Mouse (Mus musculus) cerebellum, adult (tissue): ENCODE data around the gene Nfkbid.
"Not testable (repeated sequence)": the region's sequence is repeated elsewhere in the genome, so short reads cannot be mapped to it uniquely, and the experiment has no call there.

Source experiments
- ATAC-seq: cut with Nextera tagmentation; 2 replicates; pipeline ENCODE4 v1.9.2; 2017; ENCODE audit warnings: mild to moderate bottlenecking, moderate library complexity, mixed read lengths; ENCODE audit not compliant: insufficient number of reproducible peaks, low FRiP score, low TSS enrichment

Gene Nfkbid

DNA sequence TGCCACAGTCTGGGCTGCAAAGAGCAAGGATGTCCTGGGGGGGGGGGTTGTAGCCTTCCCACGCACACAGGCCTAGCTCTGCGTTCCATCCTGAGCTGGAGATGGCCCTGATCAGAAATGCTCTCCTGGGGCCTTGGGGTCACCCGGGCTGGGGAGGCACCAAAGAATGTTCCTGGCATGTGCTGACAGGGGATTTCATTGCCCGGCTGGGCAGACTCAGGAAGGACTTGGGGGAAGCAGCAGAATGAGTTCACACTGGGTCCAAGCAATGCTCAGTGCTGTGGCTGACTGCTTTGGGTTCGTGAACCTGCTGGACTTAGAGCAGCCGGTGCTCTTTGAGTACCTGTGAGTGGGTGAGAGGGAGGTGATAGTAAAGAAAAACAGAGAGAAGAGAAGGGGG is 38.0 kb downstream of the Nfkbid start:
- ATAC-seq: no peak

DNA sequence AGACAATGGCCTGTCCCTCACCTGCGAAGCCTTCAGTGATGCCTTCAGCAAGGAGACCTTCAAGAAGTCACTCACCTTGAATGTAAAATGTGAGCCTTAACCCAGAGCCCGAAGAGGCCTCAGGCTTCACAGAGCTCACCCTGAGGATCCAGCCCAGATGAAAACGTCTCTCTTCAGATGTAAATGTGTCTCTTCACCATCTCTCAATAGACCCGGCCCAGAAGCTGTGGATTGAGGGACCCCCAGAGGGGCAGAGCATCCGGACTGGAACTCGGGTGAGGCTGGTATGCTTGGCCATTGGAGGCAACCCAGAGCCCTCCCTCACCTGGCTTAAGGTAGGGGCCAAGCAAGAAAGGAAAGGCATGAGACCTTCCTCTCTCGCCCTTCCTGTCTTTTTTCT is 42.0 kb downstream of the Nfkbid start:
- no peak for ATAC-seq

DNA sequence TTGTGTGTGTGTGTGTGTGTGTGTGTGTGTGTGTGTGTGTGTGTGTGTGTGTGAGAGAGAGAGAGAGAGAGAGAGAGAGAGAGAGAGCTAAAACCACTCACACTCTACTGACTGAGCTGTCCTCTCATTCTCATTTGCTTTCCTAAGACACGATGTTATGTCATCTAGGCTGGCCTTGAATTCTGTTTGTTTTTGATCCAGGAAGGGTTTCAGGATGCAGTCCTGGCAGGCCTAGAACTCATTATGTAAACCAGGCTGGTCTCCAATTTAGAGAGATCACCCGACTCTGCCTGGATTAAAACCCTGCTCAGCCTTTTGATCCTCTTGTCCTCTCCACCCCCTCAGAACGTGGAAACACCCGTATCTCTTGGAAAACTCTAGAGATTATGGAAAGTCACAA is 42.5 kb downstream of the Nfkbid start:
- no peak for ATAC-seq

- no peak for ATAC-seq
Measured at GRCm38 (mm10) chr7:30464816-30465300, 43.3 kb downstream of the Nfkbid start.

DNA sequence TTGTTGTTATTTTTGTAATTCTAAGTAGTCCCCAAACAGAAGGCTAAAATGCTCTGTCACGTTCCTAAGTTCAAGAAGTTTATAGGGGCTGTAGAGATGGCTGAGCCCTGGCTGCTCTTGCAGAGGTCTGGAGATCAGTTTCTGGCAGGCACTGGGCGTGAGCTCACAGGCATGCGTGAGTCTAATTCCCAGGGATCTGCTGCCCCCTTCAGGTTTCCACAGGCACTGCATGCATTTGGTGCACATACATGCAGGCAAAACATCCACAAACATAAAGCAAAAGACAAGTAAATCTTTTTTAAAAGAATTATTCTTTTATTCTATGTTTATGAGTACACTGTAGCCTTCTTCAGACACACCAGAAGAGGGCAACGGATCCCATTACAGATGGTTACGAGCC is 50.9 kb downstream of the Nfkbid start:
- ATAC-seq: no peak

DNA sequence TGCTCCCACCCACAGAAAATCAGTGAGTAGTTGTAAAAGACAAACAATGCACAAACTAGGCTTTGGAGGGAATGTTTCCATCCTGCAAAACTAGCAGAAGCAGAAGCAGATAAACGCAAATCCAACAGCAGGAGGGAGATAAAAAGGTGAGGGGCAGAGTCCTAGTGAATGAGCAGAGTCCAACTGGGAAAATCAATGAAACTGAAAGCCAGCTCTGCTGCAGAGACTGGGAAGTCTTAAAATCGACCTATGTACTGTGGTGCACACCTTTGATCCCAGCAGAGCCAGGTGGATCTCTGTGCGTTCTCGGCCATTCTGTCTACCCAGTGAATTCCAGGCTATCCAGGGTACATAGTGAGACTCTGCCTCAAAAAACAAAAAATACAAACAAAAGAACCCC is 53.5 kb downstream of the Nfkbid start:
- ATAC-seq: no peak

- not testable (repeated sequence) for ATAC-seq
Measured at GRCm38 (mm10) chr7:30476136-30476535, 54.6 kb downstream of the Nfkbid start.

GRCm38 (mm10) chr7:30477415-30478381 is 56.2 kb downstream of the Nfkbid start:
- no peak for ATAC-seq
